Mouse (Mus musculus): Measurements from ENCODE around the gene Rexo1. TPM values are rescaled to one million over a fixed set of nuclear protein-coding genes. Genes with fewer than 3 reads are reported as not detected.

Gene Rexo1
- polyA plus RNA-seq, 2 experiments = 10.7 to 19.1 TPM

GRCm38 (mm10) chr10:80578131-80578750, 16.9 kb upstream of the Rexo1 start:
- ATAC-seq (ENCODE audit: insufficient read depth) = peak; percentile 56
- peaks cover 35 to 44% of the 10 kb centered on the region in 2 experiments for H3K4me1 ChIP-seq (replicated peaks; ENCODE audit: control insufficient read depth in 2 of 2, insufficient read depth in 2 of 2, low read length in 1 of 2)

GRCm38 (mm10) chr10:80577195-80578130, 16.1 kb upstream of the Rexo1 start, which contains the start of gene Klf16:
Gene Klf16, minus strand, starts transcription at chr10:80577321.
- peak within 1 kb of the TSS; percentile 87 for H3K9ac ChIP-seq (replicated peaks)
- peak within 1 kb of the TSS; percentile 69 to 95 for H3K4me3 ChIP-seq (ENCODE audit: insufficient read depth in 1 of 2, low read depth in 2 of 2, low read length in 2 of 2)
- ATAC-seq (ENCODE audit: insufficient read depth) (peak; percentile 77), DNase-seq (ENCODE audit: low read depth in 3 of 3, low spot score in 3 of 3) (peak; percentile 93 to 95 (median 93))
- H3K27me3 ChIP-seq (ENCODE audit: control insufficient read depth, insufficient read depth, low read length) = no peaks in the 10 kb centered on the region
- peaks cover 39 to 50% of the 10 kb centered on the region in 2 experiments for H3K4me1 ChIP-seq (replicated peaks; ENCODE audit: control insufficient read depth in 2 of 2, insufficient read depth in 2 of 2, low read length in 1 of 2)
- peak within 1 kb of the TSS; percentile 99 for H3K27ac ChIP-seq
- no peak for TF ChIP-seq EP300 (IDR thresholded peaks at IDR 0.05; ENCODE audit: low read depth)
- no peak for TF ChIP-seq CTCF (IDR thresholded peaks at IDR 0.05; ENCODE audit: low read depth)
- WGBS (ENCODE audit: insufficient replicate concordance) = 1% methylated on average over 78 of the region's 97 CpGs
- H3K9me3 ChIP-seq (ENCODE audit: control insufficient read depth, low read length) = no peaks in the 10 kb centered on the region
- H3K4me2 ChIP-seq (ENCODE audit: low read depth) = peak within 1 kb of the TSS; percentile 77
- peaks cover 4% of the 10 kb centered on the region; the same call in 1 of the 2 replicates for H3K36me3 ChIP-seq (replicated peaks; ENCODE audit: control insufficient read depth, insufficient read depth, low read depth)

More at GRCm38 (mm10) chr10:80578131-80578750, 16.9 kb upstream of the Rexo1 start:
- Histone ChIP-seq H3K4me3 (ENCODE audit: insufficient read depth in 1 of 2, low read depth in 2 of 2, low read length in 2 of 2) (peak overlapping the region; percentile 58 to 69), H3K9ac (replicated peaks) (peak overlapping the region; percentile 58), H3K27ac (peak overlapping the region; percentile 89), H3K9me3 (ENCODE audit: control insufficient read depth, low read length) (no peaks in the 10 kb centered on the region), H3K36me3 (replicated peaks; ENCODE audit: control insufficient read depth, insufficient read depth, low read depth) (peaks cover 4% of the 10 kb centered on the region; the same call in 1 of the 2 replicates), H3K27me3 (ENCODE audit: control insufficient read depth, insufficient read depth, low read length) (no peaks in the 10 kb centered on the region), H3K4me2 (ENCODE audit: low read depth) (peak overlapping the region; percentile 77)
- TF ChIP-seq CTCF (IDR thresholded peaks at IDR 0.05; ENCODE audit: low read depth) (peak; percentile 96), EP300 (IDR thresholded peaks at IDR 0.05; ENCODE audit: low read depth) (no peak)
- DNase-seq (ENCODE audit: low read depth in 3 of 3, low spot score in 3 of 3) = peak; percentile 73 to 77 (median 77)
- WGBS (ENCODE audit: insufficient replicate concordance) = under 1% methylated on average over 29 of the region's 29 CpGs

- H3K27me3 ChIP-seq (ENCODE audit: control insufficient read depth, insufficient read depth, low read length) = no peaks in the 10 kb centered on the region
- WGBS (ENCODE audit: insufficient replicate concordance) = under 1% methylated on average over 93 of the region's 96 CpGs
- no peak for ATAC-seq (ENCODE audit: insufficient read depth)
- no peak for DNase-seq (ENCODE audit: low read depth in 3 of 3, low spot score in 3 of 3)
- H3K9me3 ChIP-seq (ENCODE audit: control insufficient read depth, low read length) = no peaks in the 10 kb centered on the region
- H3K4me1 ChIP-seq (replicated peaks; ENCODE audit: control insufficient read depth in 2 of 2, insufficient read depth in 2 of 2, low read length in 1 of 2) = peaks cover 48 to 58% of the 10 kb centered on the region in 2 experiments
- H3K4me3 ChIP-seq (ENCODE audit: insufficient read depth in 1 of 2, low read depth in 2 of 2, low read length in 2 of 2) = peak overlapping the region; percentile 69 to 95
- peak overlapping the region; percentile 77 for H3K4me2 ChIP-seq (ENCODE audit: low read depth)
- peaks cover 4% of the 10 kb centered on the region; the same call in 1 of the 2 replicates for H3K36me3 ChIP-seq (replicated peaks; ENCODE audit: control insufficient read depth, insufficient read depth, low read depth)
- peak overlapping the region; percentile 99 for H3K27ac ChIP-seq
- no peak for TF ChIP-seq EP300 (IDR thresholded peaks at IDR 0.05; ENCODE audit: low read depth)
- TF ChIP-seq CTCF (IDR thresholded peaks at IDR 0.05; ENCODE audit: low read depth) = peak; percentile 26; the same call in 1 of the 2 replicates
- H3K9ac ChIP-seq (replicated peaks) = peak overlapping the region; percentile 87
These were observed 15.2 kb upstream of the Rexo1 start for GRCm38 (mm10) chr10:80576351-80577194.

GRCm38 (mm10) chr10:80575925-80576324, 14.6 kb upstream of the Rexo1 start:
- peak overlapping the region; percentile 87 for H3K9ac ChIP-seq (replicated peaks)
- H3K27ac ChIP-seq = peak overlapping the region; percentile 99
- H3K9me3 ChIP-seq (ENCODE audit: control insufficient read depth, low read length) = no peaks in the 10 kb centered on the region
- TF ChIP-seq CTCF (IDR thresholded peaks at IDR 0.05; ENCODE audit: low read depth) (no peak), EP300 (IDR thresholded peaks at IDR 0.05; ENCODE audit: low read depth) (no peak)
- WGBS (ENCODE audit: insufficient replicate concordance) = 5% methylated on average over 17 of the region's 17 CpGs
- no peak for ATAC-seq (ENCODE audit: insufficient read depth)
- peak overlapping the region; percentile 69 to 95 for H3K4me3 ChIP-seq (ENCODE audit: insufficient read depth in 1 of 2, low read depth in 2 of 2, low read length in 2 of 2)
- peaks cover 55 to 65% of the 10 kb centered on the region in 2 experiments for H3K4me1 ChIP-seq (replicated peaks; ENCODE audit: control insufficient read depth in 2 of 2, insufficient read depth in 2 of 2, low read length in 1 of 2)
- H3K36me3 ChIP-seq (replicated peaks; ENCODE audit: control insufficient read depth, insufficient read depth, low read depth) = peaks cover 4% of the 10 kb centered on the region; the same call in 1 of the 2 replicates
- peak overlapping the region; percentile 77 for H3K4me2 ChIP-seq (ENCODE audit: low read depth)
- DNase-seq (ENCODE audit: low read depth in 3 of 3, low spot score in 3 of 3) = no peak
- no peaks in the 10 kb centered on the region for H3K27me3 ChIP-seq (ENCODE audit: control insufficient read depth, insufficient read depth, low read length)
